Mouse (Mus musculus) intestine, embryonic 14.5 days (tissue): ENCODE data around the gene Cacnb1. TPM values are rescaled to one million over a fixed set of nuclear protein-coding genes. Genes with fewer than 3 reads are reported as not detected.

Source experiments
- ATAC-seq: fragments of 200-750 bp; cut with Nextera tagmentation; replicated peaks from 2 replicates; pipeline ENCODE4 v1.8.0; 2017; ENCODE audit warnings: low read depth, moderate number of reproducible peaks, moderate TSS enrichment, moderate library complexity; ENCODE audit not compliant: low FRiP score, low TSS enrichment
- DNase-seq: peaks from one replicate; pipeline ENCODE4 v3.0.0-alpha.2; 2018; ENCODE audit warnings: low spot score
- H3K27ac ChIP-seq: fragments of 300-500 bp; sonication (generic); 2 replicates; pipeline ENCODE4 v1.5.1; 2014; ENCODE audit warnings: low read depth, mild to moderate bottlenecking, control low read depth
- H3K27me3 ChIP-seq: fragments of 300-500 bp; sonication (generic); replicated peaks from 2 replicates; pipeline ENCODE4 v1.6.1; 2014; ENCODE audit warnings: low read length, control low read depth; ENCODE audit not compliant: control insufficient read depth, insufficient read depth
- H3K36me3 ChIP-seq: fragments of 300-500 bp; sonication (generic); 2 replicates; pipeline ENCODE4 v1.6.1; 2014; ENCODE audit warnings: low read length, control low read depth; ENCODE audit not compliant: control insufficient read depth, insufficient read depth
- H3K4me1 ChIP-seq: fragments of 300-500 bp; sonication (generic); replicated peaks from 2 replicates; pipeline ENCODE4 v1.6.1; 2014; ENCODE audit warnings: low read length, control low read depth, mixed read lengths; ENCODE audit not compliant: control insufficient read depth, insufficient read depth
- H3K4me2 ChIP-seq: fragments of 300-500 bp; sonication (generic); 2 replicates; pipeline ENCODE4 v1.6.1; 2014; ENCODE audit warnings: low read length
- H3K4me3 ChIP-seq: fragments of 300-500 bp; sonication (generic); 2 replicates; pipeline ENCODE4 v1.5.1; 2014; ENCODE audit warnings: low read depth, low read length, control low read depth, mixed read lengths
- H3K9ac ChIP-seq: fragments of 300-500 bp; sonication (generic); 2 replicates; pipeline ENCODE4 v1.6.1; 2014; ENCODE audit warnings: mild to moderate bottlenecking, low read length
- H3K9me3 ChIP-seq: fragments of 300-500 bp; sonication (generic); 2 replicates; pipeline ENCODE4 v1.6.1; 2016; ENCODE audit warnings: low read length, control low read depth; ENCODE audit not compliant: control insufficient read depth
- WGBS: fragments of 180-500 bp; shearing (Covaris S2); extraction: QIAGEN DNeasy Blood & Tissue Kit; methylation state at CpG from one replicate; pipeline ENCODE4 v1.1.7; 2014; 5-methylcytosine and 5-hydroxymethylcytosine counted together
- polyA plus RNA-seq: library from polyadenylated mRNA; unstranded; fragments of >200 nt; fragmentation: Nextera tagmentation; extraction: Ambion mirVana; gene quantifications from 2 replicates; pipeline ENCODE4 v1.2.1, GENCODE M21; 2014

Cacnb1 gene
- polyA plus RNA-seq, 1 experiment from 2014 or later = 7.5 TPM

DNA sequence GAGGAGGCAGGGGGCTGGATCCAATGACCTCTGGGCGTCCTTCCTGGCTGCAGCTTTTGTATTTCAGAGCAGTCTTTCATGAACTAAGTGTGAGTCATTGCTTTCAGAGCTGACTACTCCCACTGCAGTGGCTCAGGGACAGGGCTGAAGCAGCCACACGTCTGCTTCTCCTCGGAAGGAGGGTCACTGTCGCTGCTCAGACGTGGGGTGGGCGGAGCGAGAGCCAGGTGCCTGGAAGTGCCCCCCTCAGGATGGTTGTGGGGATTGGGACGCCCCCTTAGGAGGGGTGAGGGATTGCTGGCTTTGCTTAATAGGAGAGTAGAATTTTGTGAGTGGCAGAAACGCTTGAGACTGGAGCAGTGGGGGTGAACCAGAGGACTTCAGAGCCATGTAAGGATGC, 34.6 kb upstream of the Cacnb1 start:
- 20% methylated on average over 9 of the region's 9 CpGs for WGBS
- Histone ChIP-seq H3K36me3 (no peaks in the 10 kb centered on the region), H3K4me2 (no peak overlapping the region), H3K4me3 (no peak overlapping the region), H3K27ac (no peak overlapping the region), H3K9me3 (no peaks in the 10 kb centered on the region), H3K4me1 (no peaks in the 10 kb centered on the region), H3K27me3 (peaks cover 20% of the 10 kb centered on the region), H3K9ac (no peak overlapping the region)
- ATAC-seq (no peak), DNase-seq (no peak)

DNA sequence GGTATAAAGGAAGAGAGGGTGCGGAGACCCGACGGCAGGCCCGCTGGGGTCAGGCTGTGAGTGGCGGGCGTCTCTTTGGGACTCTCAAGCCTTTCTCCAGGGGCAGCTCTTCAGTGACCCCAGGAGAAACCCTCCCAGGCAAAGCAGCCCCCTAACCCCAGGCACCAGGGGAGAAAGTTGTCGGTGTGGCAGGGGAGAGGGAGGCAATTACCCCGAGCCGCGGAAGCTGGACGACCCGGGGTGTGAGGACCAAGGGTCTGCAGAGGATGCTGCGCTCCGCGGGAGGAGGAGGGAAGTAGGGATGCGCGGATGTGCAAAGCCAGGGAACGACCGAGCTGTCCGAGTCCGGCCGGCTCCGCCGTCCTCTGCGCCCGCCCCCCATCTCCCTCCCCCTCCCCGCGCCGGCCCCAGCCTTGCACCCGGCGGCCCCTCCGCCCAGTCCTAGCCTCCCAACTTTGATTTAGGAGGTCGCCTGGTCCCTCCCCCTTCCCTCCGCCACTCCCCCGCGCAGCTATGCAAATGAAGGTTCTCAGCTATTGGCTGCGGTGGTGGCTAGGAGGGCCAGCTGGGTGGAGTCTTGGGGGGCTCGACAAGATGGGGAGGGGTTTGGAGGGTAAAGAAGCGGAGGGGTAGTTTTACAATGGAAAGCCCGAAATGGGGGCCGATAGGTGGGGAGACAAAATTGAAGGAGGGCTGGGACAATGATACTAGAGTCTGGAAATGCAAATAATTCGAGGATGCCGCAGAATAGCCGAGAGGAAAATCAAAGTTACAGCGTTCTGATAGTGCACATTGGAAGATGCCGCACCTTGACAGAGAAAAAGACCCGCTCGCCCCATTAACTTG, 30.4 kb upstream of the Cacnb1 start, which contains the start of gene Stac2:
TSS of gene Stac2 (minus strand) at position 474 of the 846 bp plus-strand sequence.
- H3K9ac ChIP-seq = no peak within 1 kb of the TSS; the same call in 1 of the 2 replicates
- 1% methylated on average over 47 of the region's 48 CpGs for WGBS
- ATAC-seq (peak; percentile 83), DNase-seq (peak; percentile 82)
- no peaks in the 10 kb centered on the region for H3K9me3 ChIP-seq
- no peak within 1 kb of the TSS for H3K27ac ChIP-seq
- H3K4me3 ChIP-seq = peak within 1 kb of the TSS; percentile 37
- H3K27me3 ChIP-seq = peaks cover 53% of the 10 kb centered on the region
- no peaks in the 10 kb centered on the region for H3K36me3 ChIP-seq
- H3K4me2 ChIP-seq = peak within 1 kb of the TSS; percentile 67
- no peaks in the 10 kb centered on the region for H3K4me1 ChIP-seq

DNA sequence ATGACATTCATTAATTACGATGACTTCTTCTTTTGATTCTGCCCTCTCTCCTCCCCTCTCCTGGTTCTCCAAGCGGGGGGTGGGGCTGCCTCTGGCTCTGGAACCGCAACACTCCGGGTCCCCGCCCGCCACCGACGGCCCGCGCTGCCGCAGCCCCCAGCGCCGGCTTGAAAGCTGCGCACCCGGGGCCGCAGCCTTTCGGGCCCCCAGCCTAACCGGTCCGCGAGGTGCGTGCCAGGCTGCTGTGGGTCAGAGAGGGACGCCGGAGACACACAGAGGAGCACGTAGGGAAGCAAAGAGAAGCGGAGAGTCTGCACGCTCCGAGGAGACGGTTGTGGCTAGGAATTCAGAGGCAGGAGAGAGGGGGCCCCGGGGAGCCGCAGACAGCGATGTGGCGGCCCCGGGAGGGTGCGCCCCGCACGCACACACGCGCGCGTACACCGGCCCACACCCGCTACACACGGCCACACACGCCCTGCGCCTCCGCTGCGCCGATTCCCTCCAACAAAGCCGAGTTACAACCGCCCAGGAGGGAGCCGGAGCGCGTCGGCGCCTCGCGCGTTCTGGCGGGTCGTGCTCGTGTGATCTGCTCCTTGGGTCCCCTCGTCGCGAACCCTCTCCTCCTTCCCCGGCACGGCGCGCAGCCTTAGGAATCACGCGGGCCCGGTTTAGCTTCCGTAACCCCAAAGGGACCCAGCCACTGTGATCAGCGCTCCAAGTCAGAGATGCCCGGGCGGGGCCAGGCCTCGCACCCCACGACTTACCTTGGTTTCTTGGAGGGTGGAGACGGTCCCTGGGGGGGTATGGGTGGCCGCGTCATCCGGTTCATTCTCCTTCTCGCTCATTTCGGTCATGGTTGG, 29.5 kb upstream of the Cacnb1 start:
- H3K4me2 ChIP-seq = peak overlapping the region; percentile 67
- H3K9me3 ChIP-seq = no peaks in the 10 kb centered on the region
- ATAC-seq (no peak), DNase-seq (peak; percentile 64)
- under 1% methylated on average over 78 of the region's 83 CpGs for WGBS
- no peak overlapping the region; the same call in 1 of the 2 replicates for H3K9ac ChIP-seq
- peak overlapping the region; percentile 37 for H3K4me3 ChIP-seq
- H3K27me3 ChIP-seq = peaks cover 60% of the 10 kb centered on the region
- no peaks in the 10 kb centered on the region for H3K4me1 ChIP-seq
- no peak overlapping the region for H3K27ac ChIP-seq
- H3K36me3 ChIP-seq = no peaks in the 10 kb centered on the region

DNA sequence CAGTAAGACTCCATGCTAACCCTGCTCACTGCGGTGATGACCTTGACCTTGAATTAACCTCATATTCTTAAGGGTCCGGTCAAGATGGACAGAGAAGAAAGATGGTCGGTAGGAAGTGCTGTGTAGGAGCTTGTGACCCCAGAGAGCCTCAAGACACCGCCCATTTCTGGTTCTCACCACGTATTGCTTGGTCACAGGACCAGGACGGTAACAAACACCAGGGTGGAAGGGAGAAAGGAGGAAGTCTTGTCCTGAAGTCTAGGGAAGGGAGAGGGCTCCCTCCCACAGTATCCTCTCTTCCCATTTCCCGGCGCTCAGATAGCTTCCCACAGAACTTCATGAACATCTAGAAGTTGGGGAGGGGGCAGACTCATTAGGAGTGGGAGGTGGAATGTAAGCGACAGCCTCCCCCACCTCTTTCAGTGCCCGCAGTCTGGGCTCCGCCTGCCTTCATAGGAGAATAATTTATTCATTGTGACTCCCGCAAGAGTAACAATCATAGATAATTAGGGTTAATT, 28.8 kb upstream of the Cacnb1 start:
- H3K4me2 ChIP-seq = peak overlapping the region; percentile 67
- no peaks in the 10 kb centered on the region for H3K9me3 ChIP-seq
- peak overlapping the region; percentile 37; the same call in 1 of the 2 replicates for H3K4me3 ChIP-seq
- no peak overlapping the region for H3K9ac ChIP-seq
- DNase-seq (no peak), ATAC-seq (no peak)
- peaks cover 60% of the 10 kb centered on the region for H3K27me3 ChIP-seq
- H3K27ac ChIP-seq = no peak overlapping the region
- H3K36me3 ChIP-seq = no peaks in the 10 kb centered on the region
- WGBS = 8% methylated on average over 12 of the region's 12 CpGs
- H3K4me1 ChIP-seq = no peaks in the 10 kb centered on the region

DNA sequence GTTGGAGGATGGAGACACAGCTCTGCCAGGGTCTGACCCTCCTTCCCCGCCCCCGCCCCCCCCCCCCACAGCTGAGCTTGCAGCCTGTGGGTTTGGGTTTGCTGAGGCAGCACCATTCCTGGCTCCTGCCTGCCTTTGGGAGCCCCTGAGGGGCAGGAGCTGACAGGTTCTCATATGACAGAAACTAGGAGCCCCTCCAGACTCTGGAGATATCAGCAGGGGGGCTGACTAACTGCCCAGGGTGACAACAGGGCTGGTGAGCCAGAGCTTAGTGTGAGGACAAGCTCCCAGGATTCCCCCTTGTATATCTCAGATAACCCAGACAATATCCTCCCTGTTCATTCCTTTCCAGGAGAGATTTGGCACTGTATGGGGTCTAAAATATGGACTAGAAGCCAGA, 28.1 kb upstream of the Cacnb1 start:
- Histone ChIP-seq H3K9ac (no peak overlapping the region), H3K27me3 (peaks cover 60% of the 10 kb centered on the region), H3K9me3 (no peaks in the 10 kb centered on the region), H3K4me1 (no peaks in the 10 kb centered on the region), H3K27ac (no peak overlapping the region), H3K36me3 (no peaks in the 10 kb centered on the region), H3K4me3 (no peak overlapping the region), H3K4me2 (no peak overlapping the region)
- WGBS = 24% methylated on average over 2 of the region's 2 CpGs
- DNase-seq (no peak), ATAC-seq (no peak)

GRCm38 (mm10) chr11:98050520-98050815, 27.6 kb upstream of the Cacnb1 start:
- no peak overlapping the region for H3K9ac ChIP-seq
- no peak for ATAC-seq
- H3K4me3 ChIP-seq = no peak overlapping the region
- no peaks in the 10 kb centered on the region for H3K9me3 ChIP-seq
- DNase-seq = no peak
- H3K4me1 ChIP-seq = no peaks in the 10 kb centered on the region
- H3K27me3 ChIP-seq = peaks cover 60% of the 10 kb centered on the region
- WGBS = 14% methylated on average over 2 of the region's 2 CpGs
- no peak overlapping the region for H3K27ac ChIP-seq
- H3K4me2 ChIP-seq = no peak overlapping the region
- no peaks in the 10 kb centered on the region for H3K36me3 ChIP-seq

- no peak overlapping the region for H3K9ac ChIP-seq
Measured at GRCm38 (mm10) chr11:98049672-98050519, 27.1 kb upstream of the Cacnb1 start.

GRCm38 (mm10) chr11:98047745-98048144, 24.9 kb upstream of the Cacnb1 start:
- WGBS = 78% methylated on average over 4 of the region's 4 CpGs
- Histone ChIP-seq H3K27ac (no peak overlapping the region), H3K4me2 (no peak overlapping the region), H3K4me3 (no peak overlapping the region), H3K36me3 (no peaks in the 10 kb centered on the region), H3K27me3 (peaks cover 43% of the 10 kb centered on the region), H3K9me3 (no peaks in the 10 kb centered on the region), H3K9ac (no peak overlapping the region), H3K4me1 (no peaks in the 10 kb centered on the region)
- no peak for ATAC-seq
- DNase-seq = no peak

More at GRCm38 (mm10) chr11:98049672-98050519, 27.1 kb upstream of the Cacnb1 start:
- Histone ChIP-seq H3K9me3 (no peaks in the 10 kb centered on the region), H3K36me3 (no peaks in the 10 kb centered on the region), H3K27me3 (peaks cover 57% of the 10 kb centered on the region), H3K4me1 (no peaks in the 10 kb centered on the region), H3K4me3 (no peak overlapping the region), H3K27ac (no peak overlapping the region), H3K4me2 (no peak overlapping the region)
- ATAC-seq (no peak), DNase-seq (no peak)
- WGBS = 64% methylated on average over 14 of the region's 14 CpGs
